Mouse (Mus musculus): ENCODE data around the gene Emid1.

Gene Emid1

GRCm38 (mm10) chr11:5062860-5063505, 89.1 kb downstream of the Emid1 start:
- no peak for DNase-seq (ENCODE audit: low spot score)

DNA sequence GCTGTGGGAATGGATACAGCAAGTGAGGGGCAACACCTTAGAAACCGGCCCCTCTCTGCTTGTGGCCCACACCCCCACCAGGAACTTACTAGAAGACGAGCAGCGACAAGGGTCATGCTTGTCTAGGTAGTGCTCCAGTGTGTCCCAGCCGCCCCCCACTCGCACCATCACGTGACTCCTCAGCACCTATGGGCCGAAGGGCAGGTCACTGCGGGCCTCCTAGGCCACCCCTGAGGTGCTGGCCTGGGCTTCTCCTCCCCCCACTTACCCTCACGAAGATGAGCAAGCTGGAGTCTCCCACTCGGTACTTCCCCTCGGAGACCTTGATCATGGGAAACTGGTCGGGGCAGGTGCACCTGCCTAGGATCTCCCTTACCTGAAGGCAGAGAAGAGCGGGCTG, 89.7 kb downstream of the Emid1 start:
- DNase-seq (ENCODE audit: low spot score), result no peak

- DNase-seq (ENCODE audit: low spot score), result peak; percentile 37
Observed at GRCm38 (mm10) chr11:5061413-5062139, 90.5 kb downstream of the Emid1 start.

DNA sequence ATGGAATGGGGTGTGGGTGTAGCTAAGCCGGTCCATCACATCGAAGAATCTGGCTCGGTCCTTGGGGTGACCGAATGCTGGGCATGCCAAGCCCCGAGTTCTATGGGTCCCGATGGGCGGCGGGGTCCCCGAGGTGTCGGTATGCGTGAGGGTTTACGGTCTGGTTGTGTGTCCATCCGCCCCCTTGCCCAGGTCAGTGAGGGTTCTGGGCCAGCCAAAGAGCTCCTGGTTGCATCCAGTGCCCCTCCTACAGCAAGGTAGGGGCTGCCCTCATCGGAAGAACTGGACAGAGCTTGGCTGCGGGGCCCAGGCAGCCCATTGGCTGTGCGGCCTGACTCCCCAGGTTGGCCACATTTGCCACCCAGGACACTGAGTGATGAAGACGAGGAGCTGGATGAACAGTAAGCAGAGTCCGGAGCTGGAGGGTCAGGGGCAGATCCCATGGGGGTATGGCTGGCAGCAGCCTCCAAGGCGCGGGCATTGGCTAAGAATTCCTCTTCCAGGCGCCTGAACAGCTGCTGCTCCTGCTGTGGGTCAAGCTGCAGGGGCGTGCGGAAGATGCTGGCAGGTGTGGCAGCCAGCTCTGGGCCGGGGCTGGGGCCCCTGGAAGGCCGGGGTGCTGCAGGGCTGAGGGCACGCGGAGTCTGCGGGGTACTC, 91.2 kb downstream of the Emid1 start:
- no peak for DNase-seq (ENCODE audit: low spot score)

DNA sequence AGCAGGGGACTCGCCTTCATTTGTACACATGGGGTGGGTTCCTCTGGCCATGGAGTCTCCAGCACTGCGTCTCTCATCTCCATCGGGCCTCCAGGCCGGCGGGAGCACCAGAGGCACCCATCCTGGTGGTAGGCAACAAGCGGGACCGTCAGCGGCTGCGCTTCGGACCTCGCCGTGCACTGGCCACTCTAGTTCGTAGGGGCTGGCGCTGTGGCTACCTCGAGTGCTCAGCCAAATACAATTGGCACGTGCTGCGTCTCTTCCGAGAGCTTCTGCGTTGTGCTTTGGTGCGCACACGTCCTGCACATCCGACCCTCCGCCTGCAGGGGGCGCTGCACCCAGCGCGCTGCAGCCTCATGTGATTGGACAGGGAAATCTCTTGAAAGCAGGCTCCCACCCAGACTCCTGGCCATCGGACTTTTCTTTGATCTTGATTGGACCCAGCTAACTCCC, 92.3 kb downstream of the Emid1 start:
- DNase-seq (ENCODE audit: low spot score), result no peak

GRCm38 (mm10) chr11:5059230-5059629, 92.8 kb downstream of the Emid1 start:
- no peak for DNase-seq (ENCODE audit: low spot score)

GRCm38 (mm10) chr11:5058783-5059182, 93.3 kb downstream of the Emid1 start:
- no peak for DNase-seq (ENCODE audit: low spot score)

GRCm38 (mm10) chr11:5057856-5058641, 94.0 kb downstream of the Emid1 start, which contains the start of gene Rasl10a:
Gene Rasl10a, plus strand, starts transcription at chr11:5058128.
- DNase-seq (ENCODE audit: low spot score), result no peak

DNA sequence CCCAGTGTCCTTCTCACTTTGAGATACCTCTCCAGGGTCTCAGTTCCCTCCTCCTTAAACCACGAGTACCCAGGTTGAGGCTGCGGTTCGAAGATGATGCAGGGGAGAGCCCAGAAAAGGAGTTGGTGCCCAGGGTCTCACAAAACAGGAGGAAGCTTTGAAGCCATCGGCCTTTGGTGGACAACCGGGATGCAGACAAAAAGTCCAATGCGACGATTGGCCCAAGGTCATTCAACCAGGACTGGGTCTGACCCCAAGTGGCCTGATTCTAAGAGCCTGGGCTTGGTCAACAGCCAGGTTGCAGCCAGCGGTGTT, 94.6 kb downstream of the Emid1 start:
- no peak for DNase-seq (ENCODE audit: low spot score)

- no peak for DNase-seq (ENCODE audit: low spot score)
Observed at GRCm38 (mm10) chr11:5057064-5057463, 95.0 kb downstream of the Emid1 start.

Measured in spleen, adult 12 weeks (tissue).